Mouse (Mus musculus) CD8-positive naive resting alpha-beta T cell, adult 57 days (primary cell): ENCODE data around the gene Wdr92. TPM values are rescaled to one million over a fixed set of nuclear protein-coding genes. Genes with fewer than 3 reads are reported as not detected.

Source experiments
- total RNA-seq: library from RNA; stranded (reverse); gene quantifications from one replicate; pipeline ENCODE4 v1.2.4, GENCODE M21; 2023

Wdr92 gene
- total RNA-seq, result 8.1 TPM

GRCm38 (mm10) chr11:17181807-17182206, at the start of gene Wdr92:
Gene Wdr92, plus strand, starts transcription at chr11:17182107.

DNA sequence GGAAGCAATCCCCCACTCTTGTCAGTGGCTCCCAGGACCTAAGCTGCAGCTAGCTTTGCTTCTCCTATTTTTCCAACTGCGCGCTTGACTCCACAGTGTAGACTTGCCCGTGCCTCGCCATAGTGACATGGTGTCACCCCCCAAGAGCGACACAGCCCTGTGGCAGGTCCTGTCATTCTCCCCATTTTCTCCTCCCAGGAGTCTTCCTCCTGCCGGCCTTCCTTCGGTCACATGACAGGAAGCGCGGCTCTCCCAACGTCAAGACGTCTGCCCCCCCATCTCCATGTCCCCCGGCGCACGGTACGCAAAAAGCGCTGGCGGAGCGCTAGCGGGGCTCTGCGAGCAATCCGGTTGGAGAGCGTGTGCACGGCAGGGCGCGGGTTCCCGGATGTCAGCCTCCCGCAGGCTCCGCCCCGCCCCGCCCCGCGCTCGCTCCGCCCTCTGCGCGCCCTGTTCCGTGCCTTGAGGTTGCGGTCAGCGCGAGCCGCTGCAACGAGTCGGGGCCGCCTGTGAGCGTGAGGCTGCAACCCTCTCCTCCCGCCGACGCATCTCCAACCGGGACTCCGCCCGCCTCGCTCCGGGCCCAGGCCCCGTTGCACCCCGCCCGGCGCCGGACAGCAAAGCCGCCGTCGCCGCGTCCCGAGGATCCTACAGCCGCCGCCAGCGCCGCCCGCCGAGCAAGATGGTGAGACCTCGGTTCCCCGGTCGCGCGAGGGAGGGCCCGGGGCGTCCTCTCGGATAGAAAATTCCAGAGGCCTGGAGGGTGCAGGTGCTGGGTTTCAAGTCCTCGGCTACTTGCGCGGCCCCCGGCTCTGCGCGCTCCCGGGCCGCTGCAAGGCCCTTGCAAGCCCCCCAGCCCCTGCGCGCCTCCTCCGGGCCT, 22.8 kb upstream of the Wdr92 start, which contains the start of gene Ppp3r1:
Gene Ppp3r1, plus strand, starts transcription at position 406 of the 880 bp plus-strand sequence.

GRCm38 (mm10) chr11:17211258-17212140, 29.6 kb downstream of the Wdr92 start, which contains the start of gene Pno1:
Gene Pno1, minus strand, starts transcription at chr11:17211568.

DNA sequence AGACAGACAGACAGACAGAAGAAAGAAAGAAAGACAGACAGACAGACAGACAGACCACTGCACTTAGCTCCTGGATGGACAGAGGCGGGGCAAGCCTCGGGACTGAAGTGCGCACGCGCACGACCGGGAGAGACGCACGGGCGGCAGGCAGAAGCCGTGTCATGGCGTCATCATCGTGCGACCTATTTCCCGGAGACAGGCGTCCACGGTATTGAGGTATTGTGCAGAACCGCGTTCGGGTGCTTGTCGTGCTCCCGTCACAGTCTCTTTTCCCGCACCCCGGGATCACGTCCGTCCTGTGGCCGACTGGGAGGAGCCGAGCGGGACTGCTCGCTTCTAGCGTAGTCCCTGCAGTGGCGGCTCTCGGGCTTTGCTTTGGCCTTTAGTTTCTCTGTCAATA, 75.5 kb downstream of the Wdr92 start, which contains the start of gene C1d:
Gene C1d, plus strand, starts transcription at position 137 of the 400 bp plus-strand sequence.

Other genes with a start within 250 kb of the Wdr92 start
- 1.7 TPM for gene Fbxo48, start 230.7 kb upstream of the Wdr92 start, total RNA-seq
- gene Cnrip1, start 130.5 kb upstream of the Wdr92 start, total RNA-seq, result 6.8 TPM
- gene Plek, start 129.7 kb upstream of the Wdr92 start, total RNA-seq, result 16.5 TPM
- gene Ppp3r1, start 22.8 kb upstream of the Wdr92 start, total RNA-seq, result 73.5 TPM
- 31.8 TPM for gene Pno1, start 29.5 kb downstream of the Wdr92 start, total RNA-seq
- 29.1 TPM for gene C1d, start 75.5 kb downstream of the Wdr92 start, total RNA-seq